Comparison of ENCODE assay signal across 10 mouse cellular contexts in the genomic region with DNA sequence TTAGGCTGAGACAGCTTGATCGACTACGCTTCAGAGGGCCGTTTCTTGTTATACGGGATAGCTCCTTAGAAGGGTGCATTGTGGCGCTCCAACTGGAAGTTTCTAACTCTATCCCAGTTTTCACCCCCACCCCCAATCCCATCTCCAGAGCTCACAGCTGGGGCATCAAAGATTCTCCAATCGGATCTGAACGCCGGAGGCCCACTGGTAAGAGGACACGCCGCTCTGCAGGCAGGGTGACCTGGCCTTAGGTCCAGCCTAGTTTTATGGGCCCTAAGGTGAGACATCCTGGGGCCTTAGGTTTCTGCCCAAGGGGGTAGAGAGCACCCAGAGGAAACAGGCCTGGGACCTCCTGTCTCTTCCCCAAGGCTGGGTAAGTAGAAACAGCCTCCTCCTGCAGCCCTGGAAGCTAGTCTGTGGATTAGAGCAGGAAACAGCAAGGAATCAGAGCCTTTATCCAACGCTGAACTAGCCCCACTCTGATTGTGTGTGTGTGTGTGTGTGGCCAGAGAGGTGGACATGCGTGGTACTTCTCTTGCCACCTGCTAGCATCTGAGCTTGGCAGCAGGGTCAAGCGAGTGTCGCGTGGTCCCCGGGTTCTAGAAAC. TPM values are rescaled to one million over a fixed set of nuclear protein-coding genes. Genes with fewer than 3 reads are reported as not detected.
A peak's percentile ranks its signal among the peaks of the same experiment; 100 is the strongest.
DNase-seq lines count a peak whose midpoint lies in the region; ATAC-seq and TF ChIP-seq lines count a peak whose summit lies in the region.
"Had no signal": no experiment of that assay in that cellular context is flagged by ENCODE, and none has a peak within 500 bp of the region (broad histone marks: within the 10 kb centered on the region; RNA-seq: fewer than 3 reads in every experiment).

No protein-coding gene starts in this region.

- DNase-seq in layer of hippocampus, adult 2 months (ENCODE audit: low spot score in 2 of 2), result no peak
- no peak for DNase-seq in layer of hippocampus, adult 9-11 months
- peak; percentile 55 for DNase-seq in forebrain, embryonic 10.5 days (ENCODE audit: extremely low spot score, low spot score)
- DNase-seq in left cerebral cortex, adult 9 months (ENCODE audit: low spot score in 2 of 2), result no peak
- DNase-seq in frontal cortex, postnatal 14 days (ENCODE audit: low spot score in 2 of 2), result no peak
- no peak for DNase-seq in frontal cortex, postnatal 10 days (ENCODE audit: low spot score in 2 of 2)
- DNase-seq: kidney, postnatal 25 days; thymus, adult 2 months had no signal

- peaks cover 9% of the 10 kb centered on the region for H3K36me3 ChIP-seq in forebrain, embryonic 10.5 days (replicated peaks)
- H3K36me3 ChIP-seq in intestine, embryonic 16.5 days (ENCODE audit: control insufficient read depth, insufficient read depth, low read length), result no peaks in the 10 kb centered on the region
- H3K36me3 ChIP-seq in neural tube, embryonic 15.5 days, result no peaks in the 10 kb centered on the region

- WGBS in forebrain, embryonic 10.5 days, result 3% methylated on average over 16 of the region's 16 CpGs
- 11% methylated on average over 16 of the region's 16 CpGs for WGBS in intestine, embryonic 16.5 days
- 7% methylated on average over 16 of the region's 16 CpGs for WGBS in neural tube, embryonic 15.5 days

- H3K27ac ChIP-seq in layer of hippocampus, adult 2 months, result peak overlapping the region; percentile 28; the same call in 1 of the 2 replicates
- peak overlapping the region; percentile 94 for H3K27ac ChIP-seq in forebrain, embryonic 10.5 days
- H3K27ac ChIP-seq in intestine, embryonic 16.5 days (ENCODE audit: low read length), result no peak overlapping the region
- H3K27ac ChIP-seq in neural tube, embryonic 15.5 days (replicated peaks), result peak overlapping the region; percentile 60

- H3K4me1 ChIP-seq in forebrain, embryonic 10.5 days, result peaks cover 78% of the 10 kb centered on the region
- H3K4me1 ChIP-seq in intestine, embryonic 16.5 days (ENCODE audit: control insufficient read depth, insufficient read depth, low read length), result peaks cover 41% of the 10 kb centered on the region
- H3K4me1 ChIP-seq in neural tube, embryonic 15.5 days, result peaks cover 57% of the 10 kb centered on the region

- no peak for TF ChIP-seq CTCF in layer of hippocampus, adult 2 months (conservative IDR thresholded peaks at IDR 0.05)

- H3K27me3 ChIP-seq in forebrain, embryonic 10.5 days (ENCODE audit: poor library complexity, severe bottlenecking), result peaks cover 98% of the 10 kb centered on the region
- H3K27me3 ChIP-seq in intestine, embryonic 16.5 days (replicated peaks; ENCODE audit: control insufficient read depth, insufficient read depth, low read length), result peaks cover 68% of the 10 kb centered on the region
- H3K27me3 ChIP-seq in neural tube, embryonic 15.5 days (replicated peaks), result peaks cover 45% of the 10 kb centered on the region

- H3K4me3 ChIP-seq in layer of hippocampus, adult 2 months, result peak overlapping the region; percentile 53
- H3K4me3 ChIP-seq in forebrain, embryonic 10.5 days, result peak overlapping the region; percentile 71
- H3K4me3 ChIP-seq in intestine, embryonic 16.5 days (ENCODE audit: low read length), result peak overlapping the region; percentile 38; the same call in 1 of the 2 replicates
- H3K4me3 ChIP-seq in neural tube, embryonic 15.5 days (replicated peaks), result peak overlapping the region; percentile 44

- no peak for ATAC-seq in intestine, embryonic 16.5 days
- no peak for ATAC-seq in neural tube, embryonic 15.5 days (ENCODE audit: low FRiP score)

- peak overlapping the region; percentile 57; the same call in 1 of the 2 replicates for H3K4me2 ChIP-seq in intestine, embryonic 16.5 days (ENCODE audit: low read depth, low read length)
- H3K4me2 ChIP-seq in neural tube, embryonic 15.5 days, result peak overlapping the region; percentile 87

- H3K9me3 ChIP-seq in forebrain, embryonic 10.5 days, result no peaks in the 10 kb centered on the region
- H3K9me3 ChIP-seq in intestine, embryonic 16.5 days (ENCODE audit: control insufficient read depth, low read length), result no peaks in the 10 kb centered on the region
- H3K9me3 ChIP-seq in neural tube, embryonic 15.5 days (replicated peaks), result no peaks in the 10 kb centered on the region

- 0 out of 2 replicates have a peak overlapping the region, but pooled peaks have one; percentile 27 for H3K9ac ChIP-seq in intestine, embryonic 16.5 days (ENCODE audit: low read depth, low read length)
- 0 out of 2 replicates have a peak overlapping the region, but pooled peaks have one; percentile 23 for H3K9ac ChIP-seq in neural tube, embryonic 15.5 days (replicated peaks)

RNA-seq across cellular contexts. Expression of gene Rfx4, which starts 3.8 kb away (rescaled TPM):
- total RNA-seq in layer of hippocampus, adult 2 months (2021), result 10 to 100 TPM; 10.7 to 12.1 TPM
- polyA plus RNA-seq in forebrain, embryonic 10.5 days (2016; fragmentation: Nextera tagmentation; extraction: Ambion mirVana), result 24.8 and 26.1 TPM in 2 replicates
- polyA plus RNA-seq in intestine, embryonic 16.5 days (2015; fragmentation: Nextera tagmentation; extraction: Ambion mirVana), result not detected in 2 replicates
- 15.9 and 16.6 TPM in 2 replicates for polyA plus RNA-seq in neural tube, embryonic 15.5 days (2015; fragmentation: Nextera tagmentation; extraction: Ambion mirVana)

Comparison
In these comparisons a context has a peak if more than half of its experiments do, and no peak if none do; other contexts are left out.
1. RNA of gene Rfx4, which starts 3.8 kb away (polyA plus RNA-seq): 24.8 to 26.1 TPM in forebrain, embryonic 10.5 days and 15.9 to 16.6 TPM in neural tube, embryonic 15.5 days; not detected in intestine, embryonic 16.5 days; every median in the first group is over 10 times any median in the second.
2. Peak in every context shown above with its lines, with median percentiles within 50 percentile points of each other: H3K4me3 ChIP-seq.